In the genomic region with DNA sequence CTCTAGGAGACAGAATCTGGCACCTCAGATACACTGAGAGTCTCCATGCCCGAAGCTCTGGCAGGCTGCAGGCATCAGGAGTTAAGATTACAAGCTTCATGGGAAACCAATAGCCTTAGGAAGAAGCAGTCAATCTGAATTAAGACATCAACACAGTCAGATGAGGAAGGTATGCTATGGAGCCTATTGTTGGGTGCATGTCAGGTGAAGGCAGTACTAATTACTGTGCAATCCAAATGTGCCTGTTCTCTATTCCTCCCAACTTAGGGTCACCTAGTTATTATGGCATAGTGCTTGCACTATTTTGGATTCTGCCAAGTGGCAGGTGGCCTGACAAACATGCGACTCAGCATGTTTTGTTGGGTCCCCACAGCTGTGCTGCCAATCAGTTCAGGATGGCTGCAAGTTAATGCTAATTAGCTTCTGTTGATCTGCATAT, we compare ENCODE assay signal across 21 mouse cellular contexts. TPM values are rescaled to one million over a fixed set of nuclear protein-coding genes. Genes with fewer than 3 reads are reported as not detected.
DNase-seq lines count a peak whose midpoint lies in the region; ATAC-seq lines count a peak whose summit lies in the region.
"Had no signal": no experiment of that assay in that cellular context is flagged by ENCODE, and none has a peak within 500 bp of the region (broad histone marks: within the 10 kb centered on the region; RNA-seq: fewer than 3 reads in every experiment).

No protein-coding gene starts in this region.

- H3K36me3 ChIP-seq in forebrain, embryonic 14.5 days (ENCODE audit: control insufficient read depth, insufficient read depth, low read length) = no peaks in the 10 kb centered on the region
- H3K36me3 ChIP-seq in midbrain, embryonic 15.5 days (replicated peaks) = no peaks in the 10 kb centered on the region

- peak; percentile 96 for ATAC-seq in forebrain, embryonic 14.5 days
- ATAC-seq in midbrain, embryonic 15.5 days (replicated peaks) = peak; percentile 89
- ATAC-seq: Patski had no signal

- H3K4me3 ChIP-seq in forebrain, embryonic 14.5 days (ENCODE audit: low read depth, low read length) = no peak overlapping the region
- no peak overlapping the region for H3K4me3 ChIP-seq in midbrain, embryonic 15.5 days
- H3K4me3 ChIP-seq: myocyte had no signal

- no peaks in the 10 kb centered on the region for H3K27me3 ChIP-seq in forebrain, embryonic 14.5 days (replicated peaks; ENCODE audit: control insufficient read depth, insufficient read depth, low read length)
- H3K27me3 ChIP-seq in midbrain, embryonic 15.5 days (replicated peaks) = no peaks in the 10 kb centered on the region
- H3K27me3 ChIP-seq: Patski had no signal

- peaks cover 26% of the 10 kb centered on the region for H3K4me1 ChIP-seq in forebrain, embryonic 14.5 days (ENCODE audit: control insufficient read depth, insufficient read depth, low read length)
- H3K4me1 ChIP-seq in midbrain, embryonic 15.5 days = peaks cover 11% of the 10 kb centered on the region

- H3K9me3 ChIP-seq in forebrain, embryonic 14.5 days (replicated peaks; ENCODE audit: control insufficient read depth, low read length) = no peaks in the 10 kb centered on the region
- no peaks in the 10 kb centered on the region for H3K9me3 ChIP-seq in midbrain, embryonic 15.5 days

- 18% methylated on average over 2 of the region's 2 CpGs for WGBS in forebrain, embryonic 14.5 days
- WGBS in midbrain, embryonic 15.5 days = 27% methylated on average over 2 of the region's 2 CpGs

- peak; percentile 78 for DNase-seq in left cerebral cortex, postnatal 4 days
- DNase-seq in left cerebral cortex, postnatal 36 days (ENCODE audit: low spot score in 2 of 2) = no peak
- peak; percentile 95 for DNase-seq in forebrain, embryonic 14.5 days (ENCODE audit: low spot score)
- DNase-seq in layer of hippocampus, adult 11-12 months (ENCODE audit: low spot score) = peak; percentile 7
- no peak for DNase-seq in T-cell, adult 2 months (ENCODE audit: low spot score)
- no peak for DNase-seq in spleen, adult 12 weeks (ENCODE audit: low spot score)
- DNase-seq: adrenal gland, postnatal 25 days; cerebellum, adult 8-10 months; heart, adult 11 months; heart, postnatal 10 days; kidney, adult 11 months; lung, postnatal 14 days; thymus, postnatal 4 days had no signal

- no peak overlapping the region for H3K9ac ChIP-seq in forebrain, embryonic 14.5 days (ENCODE audit: low read length)
- H3K9ac ChIP-seq in midbrain, embryonic 15.5 days = no peak overlapping the region

- no peak overlapping the region for H3K4me2 ChIP-seq in forebrain, embryonic 14.5 days (ENCODE audit: low read length)
- H3K4me2 ChIP-seq in midbrain, embryonic 15.5 days = no peak overlapping the region
- H3K4me2 ChIP-seq: liver, embryonic 11.5 days had no signal

- intact Hi-C loops in left cerebral cortex, postnatal 4 days (cut with DNase I) = no loop called here
- intact Hi-C loops in left cerebral cortex, postnatal 36 days (cut with DNase I) = no loop called here

- H3K27ac ChIP-seq in forebrain, embryonic 14.5 days (ENCODE audit: low read depth, low read length) = peak overlapping the region; percentile 71
- H3K27ac ChIP-seq in midbrain, embryonic 15.5 days = 0 out of 2 replicates have a peak overlapping the region, but pooled peaks have one; percentile 29

RNA-seq across cellular contexts. Expression of a gene that starts 53.0 kb away (rescaled TPM):
- total RNA-seq in left cerebral cortex, postnatal 4 days (2021) = not detected
- not detected for total RNA-seq in left cerebral cortex, postnatal 36 days (2021)
- polyA plus RNA-seq in forebrain, embryonic 14.5 days (2014; fragmentation: Nextera tagmentation; extraction: Ambion mirVana) = not detected in 2 replicates
- not detected in 2 replicates for polyA plus RNA-seq in midbrain, embryonic 15.5 days (2015; fragmentation: Nextera tagmentation; extraction: Ambion mirVana)
- total RNA-seq: adrenal gland, postnatal 25 days; heart, postnatal 10 days; layer of hippocampus, postnatal 25 days had no signal
- polyA plus RNA-seq: embryonic facial prominence, embryonic 11.5 days; frontal cortex, adult 2 months; liver, embryonic 11.5 days; myocyte; Patski; stomach, embryonic 16.5 days had no signal

Comparison
In these comparisons a context has a peak if more than half of its experiments do, and no peak if none do; other contexts are left out.
1. DNase-seq: peak in left cerebral cortex, postnatal 4 days (single experiment), forebrain, embryonic 14.5 days (single experiment) and layer of hippocampus, adult 11-12 months (single experiment); none in left cerebral cortex, postnatal 36 days (0 of 2), T-cell, adult 2 months (single experiment) and spleen, adult 12 weeks (single experiment).